Mouse (Mus musculus) kidney, embryonic 15.5 days (tissue): ENCODE measurements around the gene Bcr. TPM values are rescaled to one million over a fixed set of nuclear protein-coding genes. Genes with fewer than 3 reads are reported as not detected.

Experiments
- ATAC-seq: fragments of 200-750 bp; cut with Nextera tagmentation; replicated peaks from 2 replicates; pipeline ENCODE4 v1.8.0; 2017; ENCODE audit warnings: moderate TSS enrichment; ENCODE audit not compliant: low FRiP score
- H3K27ac ChIP-seq: fragments of 300-500 bp; sonication (generic); 2 replicates; pipeline ENCODE4 v1.5.1; 2015; ENCODE audit warnings: mild to moderate bottlenecking, inconsistent platforms
- H3K27me3 ChIP-seq: fragments of 300-500 bp; sonication (generic); 2 replicates; pipeline ENCODE4 v1.6.1; 2015; ENCODE audit warnings: inconsistent platforms
- H3K36me3 ChIP-seq: fragments of 300-500 bp; sonication (generic); 2 replicates; pipeline ENCODE4 v1.6.1; 2015; ENCODE audit warnings: inconsistent platforms
- H3K4me1 ChIP-seq: fragments of 300-500 bp; sonication (generic); 2 replicates; pipeline ENCODE4 v1.6.1; 2015; ENCODE audit warnings: inconsistent platforms
- H3K4me2 ChIP-seq: fragments of 300-500 bp; sonication (generic); 2 replicates; pipeline ENCODE4 v1.6.1; 2015; ENCODE audit warnings: moderate library complexity, mild to moderate bottlenecking, inconsistent platforms
- H3K4me3 ChIP-seq: fragments of 300-500 bp; sonication (generic); replicated peaks from 2 replicates; pipeline ENCODE4 v1.5.1; 2015; ENCODE audit warnings: mild to moderate bottlenecking, inconsistent platforms
- H3K9ac ChIP-seq: fragments of 300-500 bp; sonication (generic); 2 replicates; pipeline ENCODE4 v1.6.1; 2015; ENCODE audit warnings: mild to moderate bottlenecking, inconsistent platforms
- H3K9me3 ChIP-seq: fragments of 300-500 bp; sonication (generic); replicated peaks from 2 replicates; pipeline ENCODE4 v1.6.1; 2016; ENCODE audit warnings: inconsistent platforms
- WGBS: fragments of 180-500 bp; shearing (Covaris S2); methylation state at CpG from one replicate; pipeline ENCODE4 v1.1.7; 2015; ENCODE audit warnings: mixed read lengths; 5-methylcytosine and 5-hydroxymethylcytosine counted together
- polyA plus RNA-seq: library from polyadenylated mRNA; unstranded; fragments of >200 nt; fragmentation: Nextera tagmentation; extraction: Ambion mirVana; gene quantifications from 2 replicates; pipeline ENCODE4 v1.2.1, GENCODE M21; 2015

Bcr gene
- polyA plus RNA-seq: 6.0 and 6.6 TPM in 2 replicates

DNA sequence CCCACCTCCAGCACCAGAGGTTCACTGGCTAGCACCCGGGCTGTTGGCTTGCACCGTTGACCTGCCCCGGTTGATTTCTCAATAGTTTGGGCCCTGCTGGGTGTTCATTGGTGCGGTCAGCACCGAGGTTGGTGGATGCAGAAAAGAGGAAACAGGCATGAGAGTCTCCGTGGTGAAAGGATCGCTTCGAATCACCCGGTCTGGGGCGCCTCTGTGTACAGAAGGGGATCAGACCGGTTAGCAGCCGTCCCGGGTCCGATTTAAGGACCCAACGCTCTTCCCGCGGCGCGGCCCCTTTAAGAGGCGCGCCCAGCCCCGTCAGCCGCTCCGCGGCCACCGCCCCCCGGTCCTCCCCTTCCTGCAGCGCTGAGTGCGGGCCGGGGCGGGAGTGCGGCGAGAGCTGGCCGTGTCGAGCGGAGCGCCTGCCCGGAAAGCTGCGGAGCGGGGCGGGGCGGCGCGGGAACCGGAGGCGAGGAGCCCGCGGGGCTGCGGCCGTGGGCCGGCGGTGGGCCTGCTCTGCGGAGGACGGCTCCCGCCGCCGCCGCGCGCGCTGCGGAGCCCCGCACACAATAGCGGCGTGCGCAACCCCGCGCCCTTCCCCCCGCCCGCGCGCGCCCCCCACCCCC is at the start of gene Bcr:
TSS of gene Bcr (plus strand) at position 376 of the 626 bp plus-strand sequence.
- Histone ChIP-seq H3K4me1 (peaks cover 54% of the 10 kb centered on the region), H3K36me3 (no peaks in the 10 kb centered on the region), H3K9me3 (no peaks in the 10 kb centered on the region), H3K9ac (peak within 1 kb of the TSS; percentile 76), H3K4me3 (peak within 1 kb of the TSS; percentile 77), H3K27ac (peak within 1 kb of the TSS; percentile 34), H3K27me3 (no peaks in the 10 kb centered on the region), H3K4me2 (peak within 1 kb of the TSS; percentile 86)
- under 1% methylated on average over 46 of the region's 73 CpGs for WGBS
- peak; percentile 90 for ATAC-seq

DNA sequence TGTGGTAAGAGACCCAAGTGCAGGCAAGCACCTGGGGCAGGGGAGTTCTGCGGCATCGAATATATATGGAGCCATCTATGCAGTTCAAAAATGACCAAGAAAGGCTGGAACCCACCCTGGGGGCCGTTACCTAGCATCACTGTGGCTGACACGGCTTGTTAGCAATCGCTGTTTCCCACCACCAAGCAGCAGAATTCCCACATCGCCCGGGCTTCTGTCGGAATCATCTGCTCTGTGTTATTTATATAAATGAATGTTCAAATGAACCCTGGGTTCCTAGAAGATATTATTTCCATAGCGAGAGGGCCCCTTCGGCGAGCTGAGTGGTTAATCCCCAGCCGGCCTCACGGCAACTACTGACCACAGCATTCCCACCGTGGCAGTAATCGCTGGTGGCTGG is 49.7 kb upstream of the Bcr start:
- H3K9ac ChIP-seq: no peak overlapping the region
- H3K4me3 ChIP-seq: no peak overlapping the region
- WGBS: 92% methylated on average over 15 of the region's 15 CpGs
- no peaks in the 10 kb centered on the region for H3K9me3 ChIP-seq
- no peak for ATAC-seq
- H3K27me3 ChIP-seq: no peaks in the 10 kb centered on the region
- no peaks in the 10 kb centered on the region for H3K36me3 ChIP-seq
- H3K4me1 ChIP-seq: peaks cover 22% of the 10 kb centered on the region
- no peak overlapping the region for H3K4me2 ChIP-seq
- H3K27ac ChIP-seq: no peak overlapping the region

DNA sequence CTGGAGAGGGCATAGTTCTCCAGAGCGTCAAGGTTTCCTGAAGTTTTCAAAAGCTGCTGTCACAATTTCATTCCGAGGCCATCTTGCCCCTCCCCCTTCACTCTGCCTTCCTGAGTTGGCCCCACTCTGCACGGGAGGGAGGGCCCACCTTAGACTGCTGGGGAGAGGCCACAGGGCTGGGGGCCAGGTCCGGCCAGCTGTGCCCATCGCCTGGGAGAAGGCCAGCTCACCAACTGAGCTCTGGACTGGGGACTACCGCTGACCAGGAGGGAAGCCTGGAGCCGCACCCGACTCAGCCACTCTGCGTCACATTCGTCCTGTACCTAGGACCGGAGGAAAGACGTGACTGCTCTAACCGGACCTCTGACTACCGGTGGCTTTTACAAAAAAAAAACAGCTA is 44.9 kb upstream of the Bcr start:
- Histone ChIP-seq H3K36me3 (no peaks in the 10 kb centered on the region), H3K4me3 (no peak overlapping the region), H3K9me3 (no peaks in the 10 kb centered on the region), H3K27me3 (no peaks in the 10 kb centered on the region), H3K9ac (no peak overlapping the region), H3K4me1 (peaks cover 3% of the 10 kb centered on the region; the same call in 1 of the 2 replicates), H3K27ac (no peak overlapping the region), H3K4me2 (no peak overlapping the region)
- 62% methylated on average over 14 of the region's 14 CpGs for WGBS
- peak; percentile 26; the same call in 1 of the 2 replicates for ATAC-seq

DNA sequence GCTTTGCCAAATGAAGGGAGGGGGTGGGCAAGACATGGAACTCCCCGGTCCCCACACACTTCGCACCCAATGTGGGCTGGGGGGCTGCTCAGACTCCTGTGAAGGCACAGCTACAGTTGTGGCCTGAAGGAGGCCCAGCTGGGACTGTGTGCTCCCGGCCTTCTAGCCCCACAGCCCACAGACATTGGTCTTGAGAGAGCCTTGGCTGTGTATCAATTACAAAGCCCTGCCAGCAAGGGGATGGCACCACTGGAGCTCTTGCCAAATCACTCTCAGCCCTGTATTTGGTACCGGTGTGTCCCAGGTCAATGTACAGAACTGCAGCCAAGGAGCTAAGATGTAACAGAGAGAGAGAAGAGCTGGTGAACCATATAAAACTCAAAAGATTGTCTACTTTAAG is 43.9 kb upstream of the Bcr start:
- H3K27ac ChIP-seq: no peak overlapping the region
- peaks cover 3% of the 10 kb centered on the region; the same call in 1 of the 2 replicates for H3K4me1 ChIP-seq
- ATAC-seq: no peak
- WGBS: 89% methylated on average over 4 of the region's 4 CpGs
- no peak overlapping the region for H3K4me3 ChIP-seq
- H3K9ac ChIP-seq: no peak overlapping the region
- H3K27me3 ChIP-seq: no peaks in the 10 kb centered on the region
- no peaks in the 10 kb centered on the region for H3K9me3 ChIP-seq
- no peaks in the 10 kb centered on the region for H3K36me3 ChIP-seq
- no peak overlapping the region for H3K4me2 ChIP-seq

DNA sequence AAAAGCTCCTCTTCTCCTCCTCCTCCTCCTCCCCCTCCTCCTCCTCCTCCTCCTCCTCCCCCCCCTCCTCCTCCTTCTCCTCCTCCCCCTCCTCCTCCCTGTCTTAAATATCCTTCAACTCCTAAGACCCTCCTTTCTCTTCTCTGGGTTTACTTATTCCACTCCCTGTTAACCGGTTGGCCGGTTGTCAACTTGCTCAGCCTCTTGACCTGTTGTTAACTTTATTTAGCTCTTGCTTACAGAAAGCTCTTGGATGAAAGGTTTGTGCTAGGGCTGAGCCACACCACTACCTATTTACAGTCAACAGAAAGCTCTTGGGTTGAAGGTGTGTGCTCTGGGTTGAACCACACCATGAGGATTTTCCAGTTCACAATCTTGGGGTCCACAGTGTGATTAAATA is 40.1 kb upstream of the Bcr start:
- Histone ChIP-seq H3K27ac (no peak overlapping the region), H3K36me3 (no peaks in the 10 kb centered on the region), H3K4me2 (no peak overlapping the region), H3K4me1 (peaks cover 3% of the 10 kb centered on the region; the same call in 1 of the 2 replicates), H3K27me3 (no peaks in the 10 kb centered on the region), H3K9ac (no peak overlapping the region), H3K9me3 (no peaks in the 10 kb centered on the region), H3K4me3 (no peak overlapping the region)
- 31% methylated on average over 2 of the region's 2 CpGs for WGBS
- ATAC-seq: no peak

DNA sequence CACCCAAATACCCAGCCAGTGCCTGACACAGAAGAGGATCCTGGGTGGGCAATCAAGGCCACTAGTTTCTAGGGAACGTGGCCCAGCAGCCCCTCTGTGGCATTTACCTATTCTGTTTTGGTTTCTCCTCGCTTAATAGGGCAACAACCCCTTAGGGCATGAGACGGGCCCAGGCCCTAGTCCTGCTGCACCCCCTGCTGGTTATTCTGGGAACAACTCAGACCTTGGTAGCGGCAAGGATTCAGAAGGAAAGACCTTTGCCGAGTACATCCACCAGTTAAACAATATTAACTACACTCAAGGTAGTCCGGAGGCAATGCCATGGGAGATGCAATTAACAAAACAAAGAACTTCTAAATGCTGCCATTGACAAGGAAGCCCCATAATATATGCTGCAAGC is 39.3 kb upstream of the Bcr start:
- no peaks in the 10 kb centered on the region for H3K4me1 ChIP-seq
- no peaks in the 10 kb centered on the region for H3K36me3 ChIP-seq
- no peak overlapping the region for H3K4me3 ChIP-seq
- no peaks in the 10 kb centered on the region for H3K27me3 ChIP-seq
- WGBS: 18% methylated on average over 6 of the region's 6 CpGs
- ATAC-seq: peak; percentile 58
- H3K9me3 ChIP-seq: no peaks in the 10 kb centered on the region
- H3K27ac ChIP-seq: no peak overlapping the region
- no peak overlapping the region for H3K4me2 ChIP-seq
- H3K9ac ChIP-seq: no peak overlapping the region

DNA sequence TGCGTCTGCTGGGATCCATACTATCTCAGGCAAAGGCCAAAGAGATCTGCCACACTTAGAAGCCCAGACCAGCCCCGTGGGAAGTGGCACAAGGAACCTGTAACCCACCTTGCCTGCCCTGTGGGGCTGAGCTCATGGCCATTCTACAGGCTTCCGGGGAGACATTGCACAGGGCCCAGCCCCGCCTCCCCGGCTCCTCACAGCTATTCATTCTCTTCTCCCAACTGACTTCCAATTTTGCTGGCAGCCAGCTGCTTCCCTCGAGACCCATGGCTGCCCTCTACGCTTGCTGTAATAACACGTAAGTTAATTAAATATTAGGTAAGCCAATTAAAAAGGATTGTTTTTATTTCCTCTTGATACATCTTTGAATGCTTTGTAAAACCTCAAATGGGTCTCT is 33.9 kb upstream of the Bcr start:
- Histone ChIP-seq H3K9ac (no peak overlapping the region), H3K4me2 (no peak overlapping the region), H3K9me3 (no peaks in the 10 kb centered on the region), H3K27me3 (no peaks in the 10 kb centered on the region), H3K36me3 (no peaks in the 10 kb centered on the region), H3K4me3 (no peak overlapping the region), H3K27ac (no peak overlapping the region), H3K4me1 (no peaks in the 10 kb centered on the region)
- no peak for ATAC-seq
- 71% methylated on average over 8 of the region's 8 CpGs for WGBS

DNA sequence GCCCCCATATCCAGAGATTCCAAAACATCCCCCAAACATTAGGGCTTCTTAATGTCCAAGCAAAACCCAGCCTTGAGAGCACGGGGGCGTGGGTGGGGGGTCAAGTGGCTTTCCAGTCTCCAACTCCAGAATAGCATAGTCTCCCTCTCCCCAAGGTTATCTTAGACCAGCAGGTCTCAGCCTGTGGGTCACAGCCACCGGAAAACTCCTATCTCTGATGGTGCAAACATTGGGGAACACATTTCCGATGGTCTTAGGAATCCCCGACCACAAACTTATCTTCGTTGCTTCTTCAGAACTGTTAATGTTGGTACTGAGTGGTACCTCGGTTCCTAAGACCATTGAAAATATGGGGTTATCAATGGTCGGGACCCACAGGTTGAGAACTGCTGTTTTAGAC is 31.6 kb upstream of the Bcr start:
- WGBS: 89% methylated on average over 8 of the region's 8 CpGs
- Histone ChIP-seq H3K4me1 (peaks cover 9% of the 10 kb centered on the region), H3K36me3 (no peaks in the 10 kb centered on the region)

DNA sequence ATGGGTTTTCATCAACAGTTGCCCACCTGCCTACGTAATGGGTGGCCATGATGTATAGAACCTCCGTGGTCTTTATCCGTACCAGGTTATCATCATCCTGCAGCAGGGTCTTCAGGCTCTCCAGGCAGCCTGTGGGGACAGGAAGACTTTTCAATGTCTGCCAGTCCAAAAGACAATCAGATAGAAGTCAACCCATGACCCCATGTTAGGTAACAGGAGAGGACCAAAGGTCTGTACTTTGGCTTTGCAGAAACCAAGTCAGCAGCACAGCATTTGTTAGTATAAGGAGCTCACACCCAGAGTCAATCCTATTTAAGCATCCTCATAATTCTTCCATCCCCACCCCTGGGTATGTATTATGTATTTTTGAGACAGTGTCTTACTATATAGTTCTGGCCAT is 30.7 kb upstream of the Bcr start:
- no peak for ATAC-seq
- Histone ChIP-seq H3K9ac (no peak overlapping the region), H3K27me3 (no peaks in the 10 kb centered on the region), H3K36me3 (no peaks in the 10 kb centered on the region), H3K4me1 (peaks cover 9% of the 10 kb centered on the region), H3K4me2 (no peak overlapping the region), H3K4me3 (no peak overlapping the region), H3K9me3 (no peaks in the 10 kb centered on the region), H3K27ac (no peak overlapping the region)
- WGBS: 92% methylated on average over 3 of the region's 3 CpGs

More for the DNA sequence above, 31.6 kb upstream of the Bcr start:
- H3K9ac ChIP-seq: no peak overlapping the region
- no peaks in the 10 kb centered on the region for H3K27me3 ChIP-seq
- no peak overlapping the region for H3K4me3 ChIP-seq
- ATAC-seq: no peak
- no peak overlapping the region for H3K27ac ChIP-seq
- H3K9me3 ChIP-seq: no peaks in the 10 kb centered on the region
- no peak overlapping the region for H3K4me2 ChIP-seq

DNA sequence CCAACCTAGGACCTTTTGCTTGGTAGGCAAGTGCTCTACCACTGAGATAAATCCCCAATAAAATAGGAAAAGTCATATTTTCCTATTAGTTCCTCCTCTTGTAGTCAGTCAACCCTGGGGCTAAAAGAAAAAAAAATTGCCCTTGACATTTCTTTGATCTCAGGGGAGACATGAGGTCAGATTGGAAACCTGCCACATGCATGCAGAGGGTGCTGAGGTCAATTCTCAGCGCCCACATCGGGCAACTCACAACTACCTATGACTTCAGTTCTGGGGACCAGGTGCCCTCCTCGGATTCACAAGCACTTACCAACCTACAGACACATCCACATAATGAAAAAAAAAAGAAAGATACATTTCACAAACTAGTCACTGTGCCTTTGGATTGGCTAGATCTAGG is 30.2 kb upstream of the Bcr start:
- H3K9ac ChIP-seq: no peak overlapping the region
- no peaks in the 10 kb centered on the region for H3K27me3 ChIP-seq
- H3K36me3 ChIP-seq: no peaks in the 10 kb centered on the region
- no peak overlapping the region for H3K27ac ChIP-seq
- no peaks in the 10 kb centered on the region for H3K9me3 ChIP-seq
- no peak overlapping the region for H3K4me2 ChIP-seq
- peaks cover 9% of the 10 kb centered on the region for H3K4me1 ChIP-seq
- WGBS: 78% methylated on average over 3 of the region's 3 CpGs
- H3K4me3 ChIP-seq: no peak overlapping the region
- ATAC-seq: no peak

DNA sequence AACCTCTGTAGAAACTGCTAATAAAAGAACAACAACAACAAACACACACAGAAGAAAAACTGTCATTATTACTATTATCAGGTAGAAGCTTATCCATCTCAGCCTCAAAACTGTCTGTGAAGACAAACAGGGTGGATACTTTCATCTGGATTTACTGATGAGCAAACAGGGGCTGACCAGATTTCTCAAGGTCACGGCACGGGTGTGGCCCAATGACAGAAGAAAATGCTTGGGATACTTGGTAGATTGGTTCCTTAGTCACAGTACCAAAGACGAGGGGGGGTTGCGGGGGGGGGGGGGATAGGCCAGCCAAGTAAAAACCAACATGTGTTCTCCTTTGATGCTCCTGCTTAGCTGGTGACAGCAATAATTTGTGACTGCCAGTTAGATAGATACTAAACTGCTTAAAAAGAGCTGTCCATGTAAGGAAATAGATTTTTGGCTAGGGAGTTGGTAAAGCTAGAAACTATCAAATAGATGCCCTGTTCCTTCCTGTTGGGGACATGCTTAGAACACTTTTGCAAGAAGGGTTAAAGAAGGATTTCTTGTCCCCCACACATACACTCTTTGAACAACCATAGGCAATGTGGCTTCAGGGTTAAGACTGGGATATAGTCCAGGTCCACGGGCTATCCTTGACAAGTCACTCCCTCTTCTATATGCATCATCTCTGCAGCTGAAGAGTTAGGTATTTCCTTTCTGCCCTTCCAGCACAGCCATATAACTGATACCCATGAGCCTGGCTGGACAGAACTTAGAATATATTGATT is 28.9 kb upstream of the Bcr start:
- Histone ChIP-seq H3K36me3 (no peaks in the 10 kb centered on the region), H3K4me2 (no peak overlapping the region), H3K4me3 (no peak overlapping the region), H3K27ac (no peak overlapping the region), H3K4me1 (peaks cover 15% of the 10 kb centered on the region), H3K9ac (no peak overlapping the region), H3K9me3 (no peaks in the 10 kb centered on the region), H3K27me3 (no peaks in the 10 kb centered on the region)
- no peak for ATAC-seq
- 59% methylated on average over 5 of the region's 5 CpGs for WGBS

DNA sequence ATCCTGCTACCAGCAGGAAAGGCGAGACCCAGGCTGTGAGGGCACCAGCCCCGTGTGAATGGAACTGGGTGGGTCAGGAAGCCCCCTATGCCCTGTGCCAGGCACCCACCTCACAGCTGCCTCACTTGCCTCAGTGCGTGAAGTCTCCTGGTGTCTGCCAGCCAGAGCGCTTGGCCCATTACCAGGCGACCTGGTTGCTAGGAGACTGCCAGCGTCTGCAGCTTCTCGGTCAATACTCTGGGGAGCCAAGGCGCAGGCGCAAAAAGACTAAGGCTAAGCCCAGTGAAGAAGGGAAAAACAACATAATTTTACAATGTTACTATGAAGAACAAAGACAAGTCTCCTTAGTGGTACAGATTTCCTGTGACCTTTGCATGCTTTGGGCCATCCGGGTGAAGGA is 28.0 kb upstream of the Bcr start, which contains the start of gene Rsph14:
TSS of gene Rsph14 (minus strand) at position 192 of the 400 bp plus-strand sequence.
- H3K9ac ChIP-seq: no peak within 1 kb of the TSS
- no peak within 1 kb of the TSS for H3K27ac ChIP-seq
- no peak within 1 kb of the TSS for H3K4me3 ChIP-seq
- ATAC-seq: no peak; the same call in 1 of the 2 replicates
- whole genome bisulfite sequencing: 21% methylated on average over 10 of the region's 10 CpGs
- peak within 1 kb of the TSS; percentile 24; the same call in 1 of the 2 replicates for H3K4me2 ChIP-seq
- H3K36me3 ChIP-seq: no peaks in the 10 kb centered on the region
- no peaks in the 10 kb centered on the region for H3K27me3 ChIP-seq
- H3K9me3 ChIP-seq: no peaks in the 10 kb centered on the region
- H3K4me1 ChIP-seq: peaks cover 17% of the 10 kb centered on the region
